Mouse (Mus musculus) liver, embryonic 18 days (tissue): ENCODE data around the gene Prp2. TPM values are rescaled to one million over a fixed set of nuclear protein-coding genes. Genes with fewer than 3 reads are reported as not detected.

Experiments used
- polyA plus RNA-seq: library from polyadenylated mRNA; depleted of rRNA; stranded (reverse); fragments of >200 nt; gene quantifications from 2 replicates; pipeline ENCODE4 v1.2.3, GENCODE M21; 2012; rRNA removed

Gene Prp2
- not detected in 2 replicates for polyA plus RNA-seq

GRCm38 (mm10) chr6:132595613-132596012 lies at the start of gene Prp2:
TSS of gene Prp2 (plus strand) at chr6:132595913.

GRCm38 (mm10) chr6:132569509-132569908 lies 26.2 kb upstream of the Prp2 start, which contains the start of gene Prh1:
TSS of gene Prh1 (plus strand) at chr6:132569809.

Other genes starting within 250 kb of the Prp2 start
- not detected in 2 replicates for gene Gm8882, start 231.8 kb upstream of the Prp2 start, polyA plus RNA-seq
- not detected in 2 replicates for gene Prh1, start 26.1 kb upstream of the Prp2 start, polyA plus RNA-seq
- gene A630073D07Rik, start 55.6 kb downstream of the Prp2 start, polyA plus RNA-seq = not detected in 2 replicates
- not detected in 2 replicates for gene Tas2r120, start 61.0 kb downstream of the Prp2 start, polyA plus RNA-seq
- gene Tas2r121, start 105.1 kb downstream of the Prp2 start, polyA plus RNA-seq = not detected in 2 replicates
- gene Tas2r122, start 116.0 kb downstream of the Prp2 start, polyA plus RNA-seq = not detected in 2 replicates
- not detected in 2 replicates for gene Tas2r115, start 142.1 kb downstream of the Prp2 start, polyA plus RNA-seq
- gene Tas2r124, start 158.8 kb downstream of the Prp2 start, polyA plus RNA-seq = not detected in 2 replicates
- gene Tas2r102, start 166.2 kb downstream of the Prp2 start, polyA plus RNA-seq = not detected in 2 replicates
- not detected in 2 replicates for gene Tas2r136, start 182.2 kb downstream of the Prp2 start, polyA plus RNA-seq
- gene Tas2r117, start 206.9 kb downstream of the Prp2 start, polyA plus RNA-seq = not detected in 2 replicates